Mouse (Mus musculus) left cerebral cortex, postnatal 36 days (tissue): ENCODE results near the gene Sept9. TPM values are rescaled to one million over a fixed set of nuclear protein-coding genes. Genes with fewer than 3 reads are reported as not detected.

Experiments used
- DNase-seq, 2 experiments: peaks; one replicate each; pipeline ENCODE4 v3.0.0; 2021 to 2022; ENCODE audit warnings: low spot score in 2 of 2, mixed read lengths in 1 of 2
- intact Hi-C: fragments of 180-260 bp; cut with DNase I; formaldehyde crosslinking; loops from one replicate; pipeline ENCODE4 v1.15.1; 2025
- total RNA-seq, 2 experiments: library from RNA; stranded (reverse); gene quantifications; 2 replicates each; pipeline ENCODE4 v1.2.3; 2021

Sept9 gene
- total RNA-seq, 2 experiments from 2014 or later, result 74.3 to 77.1 TPM

DNA sequence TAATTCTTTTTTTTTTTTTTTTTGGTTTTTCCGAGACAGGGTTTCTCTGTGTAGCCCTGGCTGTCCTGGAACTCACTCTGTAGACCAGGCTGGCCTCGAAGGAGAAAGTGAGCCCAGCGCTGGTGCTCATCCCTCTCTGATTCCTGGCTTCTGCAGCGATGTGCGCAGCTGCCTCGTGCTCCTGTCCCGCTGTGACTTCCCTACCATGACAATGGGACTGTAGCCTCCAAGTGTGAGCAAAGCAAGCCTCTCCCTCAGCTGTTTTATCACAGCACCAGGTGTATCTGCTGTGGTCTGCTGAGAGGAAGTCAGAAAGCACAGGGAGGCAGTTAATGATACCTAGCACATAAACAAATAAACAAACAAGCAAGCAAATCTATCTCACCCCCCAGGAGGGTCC, 204.3 kb downstream of the Sept9 start:
- intact Hi-C loops, result no loop called here
- no peak for DNase-seq

DNA sequence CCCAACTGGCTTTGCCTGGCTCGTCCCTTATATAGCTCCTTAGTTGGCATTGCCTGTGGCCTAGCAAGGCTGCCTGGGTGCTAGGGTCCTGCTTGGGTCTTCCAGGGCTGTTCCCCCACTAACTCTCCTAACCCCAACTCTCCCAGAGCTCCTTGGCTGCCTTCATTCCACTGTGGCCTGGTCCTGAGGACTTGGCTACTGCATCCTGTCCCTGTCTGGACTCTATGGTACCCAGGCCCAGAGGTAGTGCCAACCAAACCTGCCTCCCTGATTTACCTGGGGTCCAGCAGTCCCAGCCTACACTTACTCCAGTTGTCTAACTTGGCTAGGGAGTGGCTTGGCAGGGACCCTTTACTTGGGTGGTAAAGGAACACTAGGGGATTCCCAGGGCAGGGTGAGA, 207.2 kb downstream of the Sept9 start:
- intact Hi-C loops, result no loop called here
- no peak for DNase-seq

- DNase-seq, result peak in 1 of 2 experiments; percentile 15
- intact Hi-C loops, result no loop called here
Observed at GRCm38 (mm10) chr11:117407196-117407595, 207.7 kb downstream of the Sept9 start.

DNA sequence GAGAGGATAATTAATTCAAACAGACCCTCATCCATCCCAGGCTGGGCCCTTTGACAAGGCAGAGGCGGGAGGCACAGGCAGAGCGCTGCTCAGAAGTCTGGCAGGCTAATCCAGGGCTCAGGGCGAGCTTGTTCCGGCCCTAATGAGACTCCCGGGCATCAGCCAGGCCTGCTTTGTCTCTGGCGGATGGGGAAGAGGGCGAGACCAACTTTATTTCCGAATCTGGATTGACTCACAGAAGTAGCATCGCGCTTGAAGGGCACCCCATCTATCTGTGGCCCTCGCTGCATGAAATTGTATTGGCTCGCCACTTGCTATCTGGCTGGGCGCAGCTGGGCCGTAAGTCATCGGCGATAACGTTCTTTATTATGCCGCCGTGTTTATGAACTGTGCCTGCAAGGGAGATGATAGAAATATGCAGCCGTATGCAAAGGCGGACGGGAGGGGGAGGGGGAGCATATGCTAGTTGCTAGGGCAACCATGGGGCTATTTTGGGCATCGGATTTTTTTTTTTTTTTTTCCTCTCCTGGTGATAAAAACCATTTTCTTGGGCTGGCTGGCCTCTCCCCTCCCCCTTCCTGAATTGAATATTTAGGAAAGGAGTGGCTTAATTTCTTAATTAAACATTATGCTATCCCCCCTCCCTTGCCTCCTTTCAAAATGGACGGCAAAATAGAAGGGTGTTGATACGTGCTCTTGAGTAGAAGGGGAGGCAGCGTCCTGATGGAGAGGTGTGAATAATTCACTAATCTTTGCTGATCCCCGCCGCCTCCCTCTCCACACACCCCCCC, 208.4 kb downstream of the Sept9 start:
- peak; percentile 79 to 81 for DNase-seq
- intact Hi-C loops, result loop anchor here (2.0 kb wide), 1 partner anchor 75 kb away; no protein-coding TSS in a partner anchor

DNA sequence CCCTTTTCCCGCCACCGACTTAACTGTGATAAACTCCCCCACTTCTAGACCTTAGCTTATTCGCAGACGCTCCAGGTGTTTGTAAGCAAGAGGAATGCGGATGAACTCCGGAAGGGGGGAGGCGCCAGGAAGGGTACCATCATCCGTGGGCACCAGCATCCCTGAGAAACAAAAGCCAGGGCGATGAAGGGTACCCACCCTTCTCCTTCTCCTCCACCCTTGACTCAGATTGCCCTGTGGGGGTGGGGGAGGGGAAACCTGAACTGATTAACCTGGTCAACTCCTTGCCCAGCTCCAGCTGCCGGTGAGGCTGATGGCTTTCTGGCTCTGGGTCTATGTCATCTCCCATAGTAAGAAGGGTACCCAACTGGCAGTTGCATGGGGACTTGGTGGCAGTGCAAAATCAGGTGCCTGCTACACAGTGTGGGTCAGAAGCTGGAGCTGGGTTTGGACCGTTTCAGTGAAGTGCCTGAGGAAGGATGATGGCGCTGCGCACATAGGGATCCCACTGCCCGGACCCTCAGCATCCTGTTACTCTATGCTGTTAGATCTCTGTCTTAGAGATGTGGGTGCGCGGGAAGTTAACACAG, 209.1 kb downstream of the Sept9 start:
- intact Hi-C loops, result loop anchor here (2.0 kb wide), 1 partner anchor 74 kb away; no protein-coding TSS in a partner anchor

DNA sequence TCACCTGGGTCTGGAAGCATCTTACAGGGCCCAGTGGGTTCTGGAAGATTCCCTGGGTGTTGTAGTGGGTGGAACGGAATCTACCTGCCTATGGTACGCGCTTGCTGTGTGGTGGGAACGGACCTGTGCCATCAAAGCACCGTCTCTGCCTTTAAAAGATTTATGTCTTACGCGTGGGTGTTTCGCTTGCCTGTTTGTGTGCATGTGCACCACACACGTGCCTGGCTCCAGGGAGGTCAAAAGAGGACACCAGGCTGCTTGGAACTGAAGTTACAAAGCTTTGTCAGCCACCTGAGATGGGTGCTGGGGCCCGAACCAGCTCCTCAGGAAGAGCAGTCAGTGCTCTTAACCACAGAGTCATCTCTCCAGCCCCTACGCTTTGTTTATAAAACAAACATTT, 209.9 kb downstream of the Sept9 start:
- intact Hi-C loops, result loop anchor here (2.0 kb wide), 1 partner anchor 73 kb away; no protein-coding TSS in a partner anchor

More for the DNA sequence above, 209.1 kb downstream of the Sept9 start:
- peak; percentile 18 to 33 for DNase-seq

DNA sequence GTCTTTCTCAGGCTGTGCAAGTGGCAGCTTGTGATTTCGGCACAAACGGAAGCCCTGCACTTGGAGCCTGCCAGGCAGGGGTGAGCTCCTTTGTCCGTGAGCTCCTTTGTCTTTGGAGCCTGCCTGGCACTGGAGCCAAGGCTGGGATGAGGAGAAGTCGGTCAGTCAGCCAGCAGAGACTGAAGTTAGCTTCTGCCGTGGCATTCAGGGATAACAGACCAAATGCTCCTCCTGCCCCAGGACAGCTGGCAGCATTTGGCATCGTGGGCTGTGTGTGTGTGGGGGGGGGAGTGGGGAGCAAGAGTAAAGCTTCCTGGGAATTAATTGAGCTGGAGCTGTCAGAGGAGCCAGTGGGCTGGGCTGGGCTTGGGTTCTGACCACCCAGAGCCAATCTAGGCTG, 210.6 kb downstream of the Sept9 start:
- intact Hi-C loops, result no loop called here
- DNase-seq, result peak in 1 of 2 experiments; percentile 32

More for the DNA sequence above, 209.9 kb downstream of the Sept9 start:
- peak; percentile 41 to 43 for DNase-seq

- DNase-seq, result no peak
- intact Hi-C loops, result no loop called here
Observed at GRCm38 (mm10) chr11:117411663-117412062, 212.2 kb downstream of the Sept9 start.

Other genes with a start within 250 kb of the Sept9 start
- 100 to 1,000 TPM; 210 to 217 TPM for gene Sec14l1, start 84.5 kb upstream of the Sept9 start, total RNA-seq